Mouse (Mus musculus) liver, embryonic 14.5 days (tissue): ENCODE measurements around the gene Itpk1.

Experiments used
- CTCF ChIP-seq: IDR thresholded peaks from 2 replicates; pipeline ENCODE4 v1.5.1; 2016; ENCODE audit warnings: antibody characterized with exemption, low read depth, control low read depth
- EP300 ChIP-seq: IDR thresholded peaks from 2 replicates; pipeline ENCODE4 v1.6.1; 2016; ENCODE audit warnings: antibody characterized with exemption, low read depth

- no peak for TF ChIP-seq CTCF
- no peak for TF ChIP-seq EP300
These were observed 176.7 kb downstream of the Itpk1 start for GRCm38 (mm10) chr12:102527989-102528388.
